Comparison of ENCODE assay signal across 8 mouse cellular contexts in genomic region chr1:118390266-118390660, GRCm38 (mm10). TPM values are rescaled to one million over a fixed set of nuclear protein-coding genes. Genes with fewer than 3 reads are reported as not detected.
DNase-seq lines count a peak whose midpoint lies in the region; ATAC-seq and TF ChIP-seq lines count a peak whose summit lies in the region.

No protein-coding gene starts in this region.

- H3K4me3 ChIP-seq in heart, embryonic 10.5 days = peak overlapping the region; percentile 91
- H3K4me3 ChIP-seq in E14TG2a.4 (replicated peaks; ENCODE audit: low read length) = peak overlapping the region; percentile 91
- H3K4me3 ChIP-seq in forebrain, postnatal 0 days (ENCODE audit: low read depth, low read length) = peak overlapping the region; percentile 91
- peak overlapping the region; percentile 94 for H3K4me3 ChIP-seq in liver, embryonic 16.5 days (ENCODE audit: low read depth, low read length)

- peaks cover 9% of the 10 kb centered on the region; the same call in 1 of the 2 replicates for H3K36me3 ChIP-seq in heart, embryonic 10.5 days
- peaks cover 20% of the 10 kb centered on the region for H3K36me3 ChIP-seq in E14TG2a.4 (ENCODE audit: insufficient read depth, low read length)
- H3K36me3 ChIP-seq in forebrain, postnatal 0 days (ENCODE audit: insufficient read depth) = no peaks in the 10 kb centered on the region
- no peaks in the 10 kb centered on the region for H3K36me3 ChIP-seq in liver, embryonic 16.5 days (ENCODE audit: control insufficient read depth, insufficient read depth)

- no peak for ATAC-seq in forebrain, postnatal 0 days
- ATAC-seq in liver, embryonic 16.5 days (ENCODE audit: low read depth) = no peak

- no peak for DNase-seq in heart, embryonic 10.5 days (ENCODE audit: low spot score)
- DNase-seq in heart, adult 9 months (ENCODE audit: low spot score in 2 of 2) = no peak
- DNase-seq in forebrain, postnatal 0 days = no peak
- no peak for DNase-seq in right cerebral cortex, adult 18-20 months
- no peak for DNase-seq in gastrocnemius, postnatal 36 days
- no peak for DNase-seq in lung, postnatal 14 days

- WGBS in heart, embryonic 10.5 days = 21% methylated on average over 8 of the region's 8 CpGs
- WGBS in forebrain, postnatal 0 days = 12% methylated on average over 8 of the region's 8 CpGs
- WGBS in liver, embryonic 16.5 days (ENCODE audit: insufficient replicate concordance) = 29% methylated on average over 8 of the region's 8 CpGs

- peaks cover 9% of the 10 kb centered on the region; the same call in 1 of the 2 replicates for H3K4me1 ChIP-seq in heart, embryonic 10.5 days
- peaks cover 33% of the 10 kb centered on the region for H3K4me1 ChIP-seq in E14TG2a.4 (replicated peaks; ENCODE audit: low read depth, low read length)
- H3K4me1 ChIP-seq in forebrain, postnatal 0 days (ENCODE audit: insufficient read depth) = no peaks in the 10 kb centered on the region
- H3K4me1 ChIP-seq in liver, embryonic 16.5 days (ENCODE audit: control insufficient read depth, low read depth, low read length) = peaks cover 11% of the 10 kb centered on the region

- H3K9ac ChIP-seq in forebrain, postnatal 0 days = peak overlapping the region; percentile 88
- peak overlapping the region; percentile 92 for H3K9ac ChIP-seq in liver, embryonic 16.5 days (ENCODE audit: low read depth, low read length)

- no peaks in the 10 kb centered on the region for H3K9me3 ChIP-seq in heart, embryonic 10.5 days
- H3K9me3 ChIP-seq in E14TG2a.4 (ENCODE audit: low read length) = no peaks in the 10 kb centered on the region
- no peaks in the 10 kb centered on the region for H3K9me3 ChIP-seq in forebrain, postnatal 0 days (ENCODE audit: low read length)
- no peaks in the 10 kb centered on the region for H3K9me3 ChIP-seq in liver, embryonic 16.5 days (replicated peaks; ENCODE audit: control insufficient read depth, low read length)

- H3K27ac ChIP-seq in heart, embryonic 10.5 days = peak overlapping the region; percentile 92
- peak overlapping the region; percentile 91 for H3K27ac ChIP-seq in forebrain, postnatal 0 days (ENCODE audit: low read depth, low read length)
- H3K27ac ChIP-seq in liver, embryonic 16.5 days (ENCODE audit: low read length) = peak overlapping the region; percentile 91; the same call in 1 of the 2 replicates

- intact Hi-C loops in gastrocnemius, postnatal 36 days (cut with DNase I) = no loop called here

- TF ChIP-seq CTCF in E14TG2a.4 (conservative IDR thresholded peaks at IDR 0.05; ENCODE audit: low read length) = no peak
- no peak for TF ChIP-seq CTCF in forebrain, postnatal 0 days (IDR thresholded peaks at IDR 0.05; ENCODE audit: low read depth)

- no peaks in the 10 kb centered on the region for H3K27me3 ChIP-seq in heart, embryonic 10.5 days (ENCODE audit: insufficient read depth, poor library complexity, severe bottlenecking)
- H3K27me3 ChIP-seq in E14TG2a.4 (ENCODE audit: insufficient read depth, low read length) = no peaks in the 10 kb centered on the region
- no peaks in the 10 kb centered on the region for H3K27me3 ChIP-seq in forebrain, postnatal 0 days (ENCODE audit: insufficient read depth, low read length)
- H3K27me3 ChIP-seq in liver, embryonic 16.5 days (ENCODE audit: control insufficient read depth, insufficient read depth, low read depth, low read length) = no peaks in the 10 kb centered on the region

- H3K4me2 ChIP-seq in forebrain, postnatal 0 days (ENCODE audit: low read depth) = peak overlapping the region; percentile 62
- H3K4me2 ChIP-seq in liver, embryonic 16.5 days (ENCODE audit: low read depth, low read length) = peak overlapping the region; percentile 81

RNA-seq across cellular contexts. Expression of gene Clasp1, which starts 1.4 kb away (rescaled TPM):
- 72.3 and 110 TPM in 2 replicates for polyA plus RNA-seq in heart, embryonic 10.5 days (2016; fragmentation: Nextera tagmentation; extraction: Ambion mirVana)
- total RNA-seq in forebrain, postnatal 0 days (2014; rRNA removed) = 134 and 168 TPM in 2 replicates
- polyA plus RNA-seq in forebrain, postnatal 0 days (2015; fragmentation: Nextera tagmentation; extraction: Ambion mirVana) = 36.8 and 67.3 TPM in 2 replicates
- 10.9 and 11.2 TPM in 2 replicates for polyA plus RNA-seq in liver, embryonic 16.5 days (2015; fragmentation: Nextera tagmentation; extraction: Ambion mirVana)
- total RNA-seq in gastrocnemius, postnatal 36 days (2021) = 10 to 100 TPM; 42.5 to 43.6 TPM
